Mouse (Mus musculus): ENCODE results near the gene Olfr985. TPM values are rescaled to one million over a fixed set of nuclear protein-coding genes. Genes with fewer than 3 reads are reported as not detected.

The Olfr985 gene
- total RNA-seq (2021): not detected
- long read RNA-seq, experiment 1: 0 reads
- long read RNA-seq, experiment 2: 0 reads

- no peak for DNase-seq (ENCODE audit: low spot score in 2 of 2)
These were observed at the start of gene Olfr985 for GRCm38 (mm10) chr9:40130084-40130483. TSS of gene Olfr985 (minus strand) at chr9:40130184.

- DNase-seq (ENCODE audit: low spot score in 2 of 2): no peak
These were observed 47.0 kb upstream of the Olfr985 start for GRCm38 (mm10) chr9:40177017-40177416.

- peak in 1 of 2 experiments; percentile 6 for DNase-seq (ENCODE audit: low spot score in 2 of 2)
These were observed 36.5 kb upstream of the Olfr985 start for GRCm38 (mm10) chr9:40166446-40166845.

GRCm38 (mm10) chr9:40155118-40155644 lies 25.2 kb upstream of the Olfr985 start:
- no peak for DNase-seq (ENCODE audit: low spot score in 2 of 2)

GRCm38 (mm10) chr9:40141544-40141943 lies 11.6 kb upstream of the Olfr985 start:
- DNase-seq (ENCODE audit: low spot score in 2 of 2): no peak

GRCm38 (mm10) chr9:40139484-40139883 lies 9.5 kb upstream of the Olfr985 start:
- DNase-seq (ENCODE audit: low spot score in 2 of 2): no peak

- DNase-seq (ENCODE audit: low spot score in 2 of 2): no peak
These were observed 7.2 kb upstream of the Olfr985 start for GRCm38 (mm10) chr9:40136987-40137688.

- DNase-seq (ENCODE audit: low spot score in 2 of 2): no peak
These were observed 572 bp upstream of the Olfr985 start for GRCm38 (mm10) chr9:40130556-40130955.

GRCm38 (mm10) chr9:40117287-40117659 lies 12.7 kb downstream of the Olfr985 start:
- no peak for DNase-seq (ENCODE audit: low spot score in 2 of 2)

GRCm38 (mm10) chr9:40116645-40117286 lies 13.2 kb downstream of the Olfr985 start:
- no peak for DNase-seq (ENCODE audit: low spot score in 2 of 2)

GRCm38 (mm10) chr9:40114106-40114505 lies 15.9 kb downstream of the Olfr985 start, which contains the start of gene Olfr984:
TSS of gene Olfr984 (minus strand) at chr9:40114206.
- no peak for DNase-seq (ENCODE audit: low spot score in 2 of 2)

GRCm38 (mm10) chr9:40094769-40095168 lies 35.2 kb downstream of the Olfr985 start:
- no peak for DNase-seq (ENCODE audit: low spot score in 2 of 2)

- no peak for DNase-seq (ENCODE audit: low spot score in 2 of 2)
These were observed 36.5 kb downstream of the Olfr985 start, which contains the start of gene Olfr983 for GRCm38 (mm10) chr9:40093495-40093894. TSS of gene Olfr983 (minus strand) at chr9:40093595.

Other genes starting within 250 kb of the Olfr985 start
- not detected for gene Olfr229, start 222.8 kb downstream of the Olfr985 start, total RNA-seq (2021)
- gene Olfr974, start 192.7 kb downstream of the Olfr985 start, total RNA-seq (2021): not detected
- gene Olfr975, start 178.1 kb downstream of the Olfr985 start, total RNA-seq (2021): not detected
- not detected for gene Olfr976, start 169.1 kb downstream of the Olfr985 start, total RNA-seq (2021)
- not detected for gene Olfr978, start 138.1 kb downstream of the Olfr985 start, total RNA-seq (2021)
- not detected for gene Olfr979, start 126.7 kb downstream of the Olfr985 start, total RNA-seq (2021)
- not detected for gene Olfr980, start 120.6 kb downstream of the Olfr985 start, total RNA-seq (2021)
- gene Olfr981, start 108.7 kb downstream of the Olfr985 start, total RNA-seq (2021): not detected
- gene Olfr982, start 56.4 kb downstream of the Olfr985 start, total RNA-seq (2021): not detected
- not detected for gene Olfr983, start 36.6 kb downstream of the Olfr985 start, total RNA-seq (2021)
- gene Olfr984, start 16.0 kb downstream of the Olfr985 start, total RNA-seq (2021): under 1 TPM in 1 of 2 experiments, not detected in 1; 0.07 TPM
- not detected for gene Tmem225, start 17.9 kb upstream of the Olfr985 start, total RNA-seq (2021)
- under 1 TPM in 1 of 2 experiments, not detected in 1; 0.12 TPM for gene Olfr986, start 50.7 kb upstream of the Olfr985 start, total RNA-seq (2021)
- gene Zfp202, start 62.1 kb upstream of the Olfr985 start, total RNA-seq (2021): 1 to 10 TPM; 3.3 to 3.5 TPM
- 100 to 1,000 TPM; 230 to 234 TPM for gene Scn3b, start 139.0 kb upstream of the Olfr985 start, total RNA-seq (2021)

Data from layer of hippocampus, postnatal 14 days (tissue).